Comparison of ENCODE assay signal across 14 mouse cellular contexts in the genomic region with DNA sequence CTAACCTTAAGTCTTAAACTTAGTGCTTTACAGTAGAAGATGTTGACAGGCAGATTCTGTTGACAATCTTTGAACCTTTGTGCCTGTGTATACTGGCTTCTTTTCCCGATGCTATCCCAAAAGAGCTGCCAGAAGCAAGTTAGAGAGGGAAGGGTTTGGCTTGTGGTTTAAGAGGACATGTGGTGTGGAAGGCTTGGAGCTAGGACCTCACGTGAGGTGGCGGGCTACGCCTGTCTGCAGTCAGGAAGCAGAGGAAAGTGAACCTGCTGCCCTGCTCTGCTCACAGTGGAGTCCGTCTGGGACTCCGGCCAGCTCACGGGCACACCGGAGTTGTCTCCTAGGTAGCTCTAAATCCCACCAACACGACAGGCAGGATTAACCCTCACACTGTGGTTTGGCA.
"Had no signal": no experiment of that assay in that cellular context is flagged by ENCODE, and none has a peak within 500 bp of the region (broad histone marks: within the 10 kb centered on the region; RNA-seq: fewer than 3 reads in every experiment).

No protein-coding gene starts in this region.

- ATAC-seq: lung, postnatal 0 days had no signal

- H3K27ac ChIP-seq: intestine, embryonic 15.5 days; left cerebral cortex, adult 2 months; limb, embryonic 15.5 days; midbrain, embryonic 10.5 days; neural tube, embryonic 15.5 days; stomach, postnatal 0 days had no signal

- H3K9ac ChIP-seq: intestine, embryonic 15.5 days; limb, embryonic 15.5 days; neural tube, embryonic 15.5 days had no signal

- H3K27me3 ChIP-seq: intestine, embryonic 15.5 days; limb, embryonic 15.5 days; neural tube, embryonic 15.5 days had no signal

- DNase-seq: lung, adult 18-20 months; lung, postnatal 4 days; midbrain, embryonic 14.5 days; right cerebral cortex, adult 18-20 months; right cerebral cortex, postnatal 25 days; thymus, postnatal 4 days had no signal

- H3K9me3 ChIP-seq: intestine, embryonic 15.5 days; limb, embryonic 15.5 days; midbrain, embryonic 10.5 days; neural tube, embryonic 15.5 days had no signal

- H3K4me3 ChIP-seq: intestine, embryonic 15.5 days; left cerebral cortex, adult 2 months; limb, embryonic 15.5 days; midbrain, embryonic 10.5 days; myocyte; neural tube, embryonic 15.5 days had no signal

- H3K36me3 ChIP-seq: intestine, embryonic 15.5 days; limb, embryonic 15.5 days; neural tube, embryonic 15.5 days had no signal

- H3K4me2 ChIP-seq: intestine, embryonic 15.5 days; limb, embryonic 15.5 days; neural tube, embryonic 15.5 days had no signal
